Mouse (Mus musculus): ENCODE measurements around the gene Lrrc10b. TPM values are rescaled to one million over a fixed set of nuclear protein-coding genes. Genes with fewer than 3 reads are reported as not detected.

Gene Lrrc10b
- polyA plus RNA-seq, 1 experiment from 2014 or later = 0.06 TPM

- peaks cover 38% of the 10 kb centered on the region for H3K27me3 ChIP-seq
- ATAC-seq (no peak), DNase-seq (ENCODE audit: low read depth, low spot score) (no peak)
- CTCF ChIA-PET = interaction anchor here (2.3 to 8.3 kb wide), 2 partner anchors 37 to 52 kb away, joined by 9 to 101 read pairs; partner anchors contain the start of gene Ppp1r32
- POLR2A ChIA-PET = no interaction called here
- TF ChIP-seq CTCF (IDR thresholded peaks at IDR 0.05) = no peak
- in situ Hi-C loops (cut with MboI; ENCODE audit: low pct_unique_long_range_greater_than_20kb) = no loop called here
Observed at GRCm38 (mm10) chr19:10448275-10448674, 9.0 kb downstream of the Lrrc10b start.

GRCm38 (mm10) chr19:10444685-10445369 is 12.4 kb downstream of the Lrrc10b start:
- ChIA-PET POLR2A (no interaction called here), CTCF (interaction anchor here (1.2 kb wide), 1 partner anchor 9 kb away, joined by 3 read pairs; no protein-coding TSS in a partner anchor)
- no peak for TF ChIP-seq CTCF (IDR thresholded peaks at IDR 0.05)
- in situ Hi-C loops (cut with MboI; ENCODE audit: low pct_unique_long_range_greater_than_20kb) = loop anchor here (5.0 kb wide), 1 partner anchor 103 kb away; no protein-coding TSS in a partner anchor
- peaks cover 33% of the 10 kb centered on the region for H3K27me3 ChIP-seq
- ATAC-seq = no peak
- no peak for DNase-seq (ENCODE audit: low read depth, low spot score)

GRCm38 (mm10) chr19:10437521-10437920 is 19.8 kb downstream of the Lrrc10b start:
- in situ Hi-C loops (cut with MboI; ENCODE audit: low pct_unique_long_range_greater_than_20kb) = loop anchor here (5.0 kb wide), 1 partner anchor 180 kb away; no protein-coding TSS in a partner anchor
- no peak for TF ChIP-seq CTCF (IDR thresholded peaks at IDR 0.05)
- POLR2A ChIA-PET = no interaction called here
- ATAC-seq = no peak
- CTCF ChIA-PET = interaction anchor here (1.0 kb wide), 2 partner anchors 12 to 49 kb away, joined by 3 read pairs; no protein-coding TSS in a partner anchor
- DNase-seq (ENCODE audit: low read depth, low spot score) = no peak
- H3K27me3 ChIP-seq = peaks cover 48% of the 10 kb centered on the region

- TF ChIP-seq CTCF (IDR thresholded peaks at IDR 0.05) = no peak
- peaks cover 50% of the 10 kb centered on the region for H3K27me3 ChIP-seq
- ATAC-seq = no peak
- ChIA-PET CTCF (interaction anchor here (1.0 to 1.1 kb wide), 3 partner anchors 13 to 148 kb away, joined by 3 read pairs; no protein-coding TSS in a partner anchor), POLR2A (no interaction called here)
- in situ Hi-C loops (cut with MboI; ENCODE audit: low pct_unique_long_range_greater_than_20kb) = loop anchor here (5.0 kb wide), 1 partner anchor 179 kb away; no protein-coding TSS in a partner anchor
- DNase-seq (ENCODE audit: low read depth, low spot score) = no peak
Observed at GRCm38 (mm10) chr19:10436726-10437125, 20.5 kb downstream of the Lrrc10b start.

- ChIA-PET POLR2A (no interaction called here), CTCF (interaction anchor here (0.8 to 1.5 kb wide), 6 partner anchors 8 to 178 kb away, joined by 3 to 5 read pairs (median 4); no protein-coding TSS in a partner anchor)
- in situ Hi-C loops (cut with MboI; ENCODE audit: low pct_unique_long_range_greater_than_20kb) = loop anchor here (5.0 kb wide), 1 partner anchor 179 kb away; no protein-coding TSS in a partner anchor
- peaks cover 58% of the 10 kb centered on the region for H3K27me3 ChIP-seq
- no peak for TF ChIP-seq CTCF (IDR thresholded peaks at IDR 0.05)
- ATAC-seq = peak; percentile 36
- no peak for DNase-seq (ENCODE audit: low read depth, low spot score)
Observed at GRCm38 (mm10) chr19:10435908-10436307, 21.4 kb downstream of the Lrrc10b start.

GRCm38 (mm10) chr19:10434927-10435326 is 22.3 kb downstream of the Lrrc10b start:
- peaks cover 66% of the 10 kb centered on the region for H3K27me3 ChIP-seq
- in situ Hi-C loops (cut with MboI; ENCODE audit: low pct_unique_long_range_greater_than_20kb) = loop anchor here (5.0 kb wide), 1 partner anchor 178 kb away; no protein-coding TSS in a partner anchor
- TF ChIP-seq CTCF (IDR thresholded peaks at IDR 0.05) = no peak
- ATAC-seq (no peak), DNase-seq (ENCODE audit: low read depth, low spot score) (no peak)
- POLR2A ChIA-PET = no interaction called here
- CTCF ChIA-PET = interaction anchor here (0.7 to 1.5 kb wide), 6 partner anchors 9 to 176 kb away, joined by 3 to 4 read pairs (median 3); no protein-coding TSS in a partner anchor

GRCm38 (mm10) chr19:10433879-10434540 is 23.3 kb downstream of the Lrrc10b start:
- ChIA-PET POLR2A (no interaction called here), CTCF (interaction anchor here (0.7 to 1.3 kb wide), 5 partner anchors 16 to 175 kb away, joined by 3 to 4 read pairs (median 3); no protein-coding TSS in a partner anchor)
- H3K27me3 ChIP-seq = peaks cover 62% of the 10 kb centered on the region
- no peak for DNase-seq (ENCODE audit: low read depth, low spot score)
- in situ Hi-C loops (cut with MboI; ENCODE audit: low pct_unique_long_range_greater_than_20kb) = no loop called here
- TF ChIP-seq CTCF (IDR thresholded peaks at IDR 0.05) = no peak
- ATAC-seq = no peak

GRCm38 (mm10) chr19:10433225-10433624 is 24.0 kb downstream of the Lrrc10b start:
- POLR2A ChIA-PET = no interaction called here
- CTCF ChIA-PET = interaction anchor here (0.7 kb wide), 1 partner anchor 98 kb away, joined by 3 read pairs; no protein-coding TSS in a partner anchor
- DNase-seq (ENCODE audit: low read depth, low spot score) (no peak), ATAC-seq (no peak)
- peaks cover 63% of the 10 kb centered on the region for H3K27me3 ChIP-seq
- no peak for TF ChIP-seq CTCF (IDR thresholded peaks at IDR 0.05)
- in situ Hi-C loops (cut with MboI; ENCODE audit: low pct_unique_long_range_greater_than_20kb) = no loop called here

GRCm38 (mm10) chr19:10431841-10432240 is 25.4 kb downstream of the Lrrc10b start:
- POLR2A ChIA-PET = no interaction called here
- in situ Hi-C loops (cut with MboI; ENCODE audit: low pct_unique_long_range_greater_than_20kb) = no loop called here
- CTCF ChIA-PET = interaction anchor here (1.9 kb wide), 1 partner anchor 91 kb away, joined by 5 read pairs; no protein-coding TSS in a partner anchor
- DNase-seq (ENCODE audit: low read depth, low spot score) = no peak
- no peak for TF ChIP-seq CTCF (IDR thresholded peaks at IDR 0.05)
- no peak for ATAC-seq
- peaks cover 58% of the 10 kb centered on the region for H3K27me3 ChIP-seq

- H3K27me3 ChIP-seq = peaks cover 58% of the 10 kb centered on the region
- ATAC-seq (no peak), DNase-seq (ENCODE audit: low read depth, low spot score) (no peak)
- TF ChIP-seq CTCF (IDR thresholded peaks at IDR 0.05) = no peak
- ChIA-PET CTCF (interaction anchor here (1.9 kb wide), 1 partner anchor 91 kb away, joined by 5 read pairs; no protein-coding TSS in a partner anchor), POLR2A (no interaction called here)
- in situ Hi-C loops (cut with MboI; ENCODE audit: low pct_unique_long_range_greater_than_20kb) = no loop called here
Observed at GRCm38 (mm10) chr19:10431410-10431809, 25.9 kb downstream of the Lrrc10b start.
